Comparison of ENCODE assay signal across 9 mouse cellular contexts in the genomic region with DNA sequence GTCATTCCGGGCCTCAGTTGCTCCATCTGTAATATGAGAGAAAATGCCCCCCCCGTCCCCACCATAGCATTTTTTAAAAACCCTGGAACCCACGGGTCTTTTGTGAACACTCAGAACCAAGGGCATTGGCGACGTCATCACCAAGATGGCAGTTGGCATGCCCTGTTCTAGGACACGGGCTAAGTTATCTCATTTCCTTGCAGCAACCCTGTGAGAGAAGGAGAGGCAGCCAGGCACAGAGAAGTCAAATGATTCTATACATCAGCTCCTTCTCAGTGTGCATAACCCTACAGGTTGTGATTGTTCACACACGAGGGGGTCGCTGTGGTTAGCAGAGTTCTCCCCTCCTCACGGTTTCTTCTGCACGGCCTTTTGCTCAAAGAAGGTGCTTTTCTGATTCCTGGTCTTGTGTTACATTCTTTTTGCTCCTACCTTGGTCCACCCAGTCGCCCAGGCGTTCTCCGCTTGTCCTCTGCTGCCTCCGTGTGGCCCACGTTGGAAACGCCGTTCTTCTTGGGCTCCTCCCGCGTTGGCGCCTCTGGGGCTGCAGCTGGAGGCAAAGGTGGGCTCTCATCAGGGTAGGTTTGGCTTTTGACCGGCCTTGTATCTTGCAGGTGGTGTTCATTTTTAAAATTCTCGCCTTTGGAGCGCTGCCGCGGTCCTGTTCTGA. TPM values are rescaled to one million over a fixed set of nuclear protein-coding genes. Genes with fewer than 3 reads are reported as not detected.
DNase-seq lines count a peak whose midpoint lies in the region; ATAC-seq and TF ChIP-seq lines count a peak whose summit lies in the region.
"Had no signal": no experiment of that assay in that cellular context is flagged by ENCODE, and none has a peak within 500 bp of the region (broad histone marks: within the 10 kb centered on the region; RNA-seq: fewer than 3 reads in every experiment).

No protein-coding gene starts in this region.

- no peaks in the 10 kb centered on the region for H3K36me3 ChIP-seq in forebrain, embryonic 12.5 days (replicated peaks)
- H3K36me3 ChIP-seq in liver, postnatal 0 days (replicated peaks; ENCODE audit: insufficient read depth, low read length): no peaks in the 10 kb centered on the region
- no peaks in the 10 kb centered on the region for H3K36me3 ChIP-seq in neural tube, embryonic 15.5 days

- no peak overlapping the region for H3K27ac ChIP-seq in forebrain, embryonic 12.5 days
- no peak overlapping the region for H3K27ac ChIP-seq in liver, postnatal 0 days (ENCODE audit: low read depth)
- H3K27ac ChIP-seq in neural tube, embryonic 15.5 days (replicated peaks): no peak overlapping the region

- peak; percentile 32 for DNase-seq in brain, embryonic 18.5 days (ENCODE audit: low read depth, low spot score)
- peak; percentile 77 to 89 for DNase-seq in heart, postnatal 14 days
- DNase-seq in large intestine, adult 2 months (ENCODE audit: low read depth, low spot score): peak; percentile 11
- peak; percentile 82 for DNase-seq in liver, postnatal 0 days
- DNase-seq in testis, postnatal 14 days (ENCODE audit: low spot score): peak; percentile 65

- no peak overlapping the region for H3K4me3 ChIP-seq in forebrain, embryonic 12.5 days (replicated peaks)
- no peak overlapping the region for H3K4me3 ChIP-seq in liver, postnatal 0 days (ENCODE audit: low read depth, low read length)
- H3K4me3 ChIP-seq in neural tube, embryonic 15.5 days (replicated peaks): 0 out of 2 replicates have a peak overlapping the region, but pooled peaks have one; percentile 4
- H3K4me3 ChIP-seq: erythroblast, embryonic 14.5 days had no signal

- peak overlapping the region; percentile 13; the same call in 1 of the 2 replicates for H3K4me2 ChIP-seq in forebrain, embryonic 12.5 days
- H3K4me2 ChIP-seq in liver, postnatal 0 days (ENCODE audit: low read depth, low read length): no peak overlapping the region
- peak overlapping the region; percentile 50 for H3K4me2 ChIP-seq in neural tube, embryonic 15.5 days

- WGBS in forebrain, embryonic 12.5 days: 17% methylated on average over 25 of the region's 25 CpGs
- 17% methylated on average over 25 of the region's 25 CpGs for WGBS in large intestine, adult 2 months
- WGBS in liver, postnatal 0 days (ENCODE audit: insufficient replicate concordance): 17% methylated on average over 25 of the region's 25 CpGs
- WGBS in neural tube, embryonic 15.5 days: 18% methylated on average over 25 of the region's 25 CpGs

- peaks cover 61% of the 10 kb centered on the region for H3K27me3 ChIP-seq in forebrain, embryonic 12.5 days
- H3K27me3 ChIP-seq in liver, postnatal 0 days (ENCODE audit: insufficient read depth, low read length): 0 out of 2 replicates have a peak, but pooled peaks cover 7% of the 10 kb centered on the region
- peaks cover 15% of the 10 kb centered on the region for H3K27me3 ChIP-seq in neural tube, embryonic 15.5 days (replicated peaks)

- ATAC-seq in CD4-positive, CD25-positive, alpha-beta regulatory T cell, adult 4 months: peak; percentile 89
- ATAC-seq in forebrain, embryonic 12.5 days (ENCODE audit: low FRiP score): peak; percentile 47; the same call in 1 of the 2 replicates
- peak; percentile 55; the same call in 1 of the 2 replicates for ATAC-seq in liver, postnatal 0 days
- peak; percentile 75 for ATAC-seq in neural tube, embryonic 15.5 days (ENCODE audit: low FRiP score)

- peak; percentile 91 for TF ChIP-seq CTCF in liver, postnatal 0 days (IDR thresholded peaks at IDR 0.05; ENCODE audit: low read depth)

- H3K4me1 ChIP-seq in forebrain, embryonic 12.5 days: peaks cover 8% of the 10 kb centered on the region
- no peaks in the 10 kb centered on the region for H3K4me1 ChIP-seq in liver, postnatal 0 days (ENCODE audit: insufficient read depth)
- H3K4me1 ChIP-seq in neural tube, embryonic 15.5 days: peaks cover 6% of the 10 kb centered on the region

- no peak overlapping the region for H3K9ac ChIP-seq in forebrain, embryonic 12.5 days
- no peak overlapping the region for H3K9ac ChIP-seq in liver, postnatal 0 days (replicated peaks)
- 0 out of 2 replicates have a peak overlapping the region, but pooled peaks have one; percentile 1 for H3K9ac ChIP-seq in neural tube, embryonic 15.5 days (replicated peaks)

- no peak for TF ChIP-seq EP300 in liver, postnatal 0 days (IDR thresholded peaks at IDR 0.05; ENCODE audit: low read depth)

- intact Hi-C loops in heart, postnatal 14 days (cut with DNase I): loop anchor here (2.0 to 5.0 kb wide), 5 partner anchors 200 to 515 kb away; no protein-coding TSS in a partner anchor

- no peaks in the 10 kb centered on the region for H3K9me3 ChIP-seq in forebrain, embryonic 12.5 days
- no peaks in the 10 kb centered on the region for H3K9me3 ChIP-seq in liver, postnatal 0 days (ENCODE audit: low read length)
- no peaks in the 10 kb centered on the region for H3K9me3 ChIP-seq in neural tube, embryonic 15.5 days (replicated peaks)

RNA-seq across cellular contexts. Expression of gene Dmrta2, which starts 44.2 kb away (rescaled TPM):
- polyA plus RNA-seq in CD4-positive, CD25-positive, alpha-beta regulatory T cell, adult 4 months (2017; shearing (Covaris generic)): not detected
- 8.5 and 9.7 TPM in 2 replicates for polyA plus RNA-seq in forebrain, embryonic 12.5 days (2016; fragmentation: Nextera tagmentation; extraction: Ambion mirVana)
- total RNA-seq in heart, postnatal 14 days (2021): under 1 TPM; 0.20 to 0.24 TPM
- polyA plus RNA-seq in large intestine, adult 2 months (2012; rRNA removed): 0.15 and 0.17 TPM in 2 replicates
- polyA plus RNA-seq in liver, postnatal 0 days (2015; fragmentation: Nextera tagmentation; extraction: Ambion mirVana): not detected in 2 replicates
- 0.08 TPM in 1 of 2 replicates, not detected in the other for polyA plus RNA-seq in neural tube, embryonic 15.5 days (2015; fragmentation: Nextera tagmentation; extraction: Ambion mirVana)

Comparison
In these comparisons a context has a peak if more than half of its experiments do, and no peak if none do; other contexts are left out.
1. DNase-seq: peak in every context shown above with its lines; median percentile 83 in heart, postnatal 14 days; 82 in liver, postnatal 0 days; 65 in testis, postnatal 14 days; 32 in brain, embryonic 18.5 days; 11 in large intestine, adult 2 months.